Mouse (Mus musculus) kidney, adult 2 months (tissue): ENCODE measurements around the gene Gm37240.

Experiments used
- CTCF ChIP-seq: fragments of 200-500 bp; conservative IDR thresholded peaks from 2 replicates; pipeline ENCODE4 v1.5.1; 2011; ENCODE audit warnings: low read depth, mild to moderate bottlenecking, control low read depth, low read length, moderate library complexity, mixed read lengths; ENCODE audit not compliant: insufficient read depth, insufficient read length
- POLR2A ChIP-seq: fragments of 200-500 bp; IDR thresholded peaks from one replicate; pipeline ENCODE4 v1.6.1; 2011; ENCODE audit warnings: low read depth, low read length, control low read depth

GRCm38 (mm10) chr3:84492657-84493056, 1394.7 kb downstream of the Gm37240 start:
- TF ChIP-seq CTCF, result no peak
- no peak for TF ChIP-seq POLR2A
